In genomic region chr1:136524917-136525316, GRCm38 (mm10) we compare ENCODE assay signal across 9 mouse cellular contexts. TPM values are rescaled to one million over a fixed set of nuclear protein-coding genes. Genes with fewer than 3 reads are reported as not detected.
A peak's percentile ranks its signal among the peaks of the same experiment; 100 is the strongest.
DNase-seq lines count a peak whose midpoint lies in the region; ATAC-seq and TF ChIP-seq lines count a peak whose summit lies in the region.
"Had no signal": no experiment of that assay in that cellular context is flagged by ENCODE, and none has a peak within 500 bp of the region (broad histone marks: within the 10 kb centered on the region; RNA-seq: fewer than 3 reads in every experiment).

No protein-coding gene starts in this region.

- DNase-seq in forebrain, embryonic 10.5 days (ENCODE audit: extremely low spot score, low spot score) = peak; percentile 67
- DNase-seq in MN1 (ENCODE audit: low spot score) = peak; percentile 52
- DNase-seq in cerebellum, adult 8-10 months = peak; percentile 30
- peak; percentile 69 for DNase-seq in gastrocnemius, adult 2 months
- peak; percentile 74 to 81 for DNase-seq in layer of hippocampus, postnatal 10 days (ENCODE audit: low spot score in 2 of 2)
- peak; percentile 60 for DNase-seq in lung, postnatal 25 days (ENCODE audit: low spot score)
- DNase-seq in spleen, adult 12 weeks (ENCODE audit: low spot score) = peak; percentile 38

- H3K4me2 ChIP-seq in forebrain, embryonic 15.5 days (replicated peaks) = no peak overlapping the region
- H3K4me2 ChIP-seq: limb, embryonic 13.5 days had no signal

- peaks cover 91% of the 10 kb centered on the region for H3K36me3 ChIP-seq in forebrain, embryonic 10.5 days (replicated peaks)
- peaks cover 6% of the 10 kb centered on the region; the same call in 1 of the 2 replicates for H3K36me3 ChIP-seq in forebrain, embryonic 15.5 days

- H3K4me3 ChIP-seq in forebrain, embryonic 10.5 days = no peak overlapping the region
- no peak overlapping the region for H3K4me3 ChIP-seq in forebrain, embryonic 15.5 days
- no peak overlapping the region for H3K4me3 ChIP-seq in gastrocnemius, adult 2 months
- H3K4me3 ChIP-seq: limb, embryonic 13.5 days had no signal

- TF ChIP-seq CTCF in gastrocnemius, adult 2 months (IDR thresholded peaks at IDR 0.05) = peak; percentile 87

- H3K9me3 ChIP-seq in forebrain, embryonic 10.5 days = no peaks in the 10 kb centered on the region
- H3K9me3 ChIP-seq in forebrain, embryonic 15.5 days = no peaks in the 10 kb centered on the region
- H3K9me3 ChIP-seq: limb, embryonic 13.5 days had no signal

- no peak overlapping the region for H3K27ac ChIP-seq in forebrain, embryonic 10.5 days
- H3K27ac ChIP-seq in forebrain, embryonic 15.5 days (replicated peaks) = no peak overlapping the region
- no peak overlapping the region for H3K27ac ChIP-seq in gastrocnemius, adult 2 months
- H3K27ac ChIP-seq: limb, embryonic 13.5 days had no signal

- 38% methylated on average over 2 of the region's 2 CpGs for WGBS in forebrain, embryonic 10.5 days
- WGBS in forebrain, embryonic 15.5 days = 29% methylated on average over 2 of the region's 2 CpGs

- H3K4me1 ChIP-seq in forebrain, embryonic 10.5 days = no peaks in the 10 kb centered on the region
- H3K4me1 ChIP-seq in forebrain, embryonic 15.5 days = no peaks in the 10 kb centered on the region

- H3K27me3 ChIP-seq in forebrain, embryonic 10.5 days (ENCODE audit: poor library complexity, severe bottlenecking) = no peaks in the 10 kb centered on the region
- H3K27me3 ChIP-seq in forebrain, embryonic 15.5 days = no peaks in the 10 kb centered on the region
- H3K27me3 ChIP-seq: limb, embryonic 13.5 days had no signal

- no peak; the same call in 1 of the 2 replicates for ATAC-seq in forebrain, embryonic 15.5 days (replicated peaks)

- H3K9ac ChIP-seq in forebrain, embryonic 15.5 days (replicated peaks) = no peak overlapping the region
- H3K9ac ChIP-seq: limb, embryonic 13.5 days had no signal

- intact Hi-C loops in gastrocnemius, adult 2 months (cut with DNase I) = no loop called here

RNA-seq across cellular contexts. Expression of gene Kif14, which starts 58.8 kb away (rescaled TPM):
- 8.8 and 10.0 TPM in 2 replicates for polyA plus RNA-seq in forebrain, embryonic 10.5 days (2016; fragmentation: Nextera tagmentation; extraction: Ambion mirVana)
- 2.3 and 2.6 TPM in 2 replicates for polyA plus RNA-seq in forebrain, embryonic 15.5 days (2015; fragmentation: Nextera tagmentation; extraction: Ambion mirVana)
- total RNA-seq in gastrocnemius, adult 2 months (2021) = under 1 TPM in 1 of 2 experiments, not detected in 1; 0.08 TPM
- 1 to 10 TPM; 1.4 to 1.6 TPM for total RNA-seq in layer of hippocampus, postnatal 10 days (2021)
